Mouse (Mus musculus) spleen, postnatal 10 days (tissue): ENCODE data around the gene Padi4.

Experiments used
- DNase-seq, 2 experiments: peaks; one replicate each; pipeline ENCODE4 v3.0.0; 2021 to 2022; ENCODE audit warnings: low spot score in 2 of 2

Gene Padi4

GRCm38 (mm10) chr4:140774025-140774800, at the start of gene Padi4:
Gene Padi4 (minus strand): TSS chr4:140774236.
- DNase-seq = no peak

GRCm38 (mm10) chr4:140821988-140822387, 48.0 kb upstream of the Padi4 start:
- peak; percentile 53 to 79 for DNase-seq

DNA sequence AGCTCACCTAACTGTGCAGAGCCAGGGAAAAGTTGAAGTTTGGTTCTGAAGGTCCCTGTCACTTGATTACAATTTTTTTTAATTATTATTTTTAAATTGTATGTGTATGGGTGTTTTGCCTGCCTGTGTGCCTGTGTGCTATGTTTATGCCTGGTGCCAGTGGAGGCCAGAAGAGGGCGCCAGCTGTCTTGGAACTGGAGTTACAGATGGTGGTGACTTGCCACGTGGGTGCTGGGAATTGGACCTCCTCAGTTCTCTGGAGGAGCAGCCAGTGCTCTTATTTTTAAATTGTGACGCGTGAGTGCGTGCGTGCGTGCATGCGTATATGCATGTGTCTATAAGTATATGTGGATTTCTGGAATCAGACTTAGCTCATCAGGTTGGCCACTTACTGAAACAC, 43.4 kb upstream of the Padi4 start:
- no peak for DNase-seq

- peak in 1 of 2 experiments; percentile 30 for DNase-seq
These were observed 42.2 kb upstream of the Padi4 start for GRCm38 (mm10) chr4:140815996-140816917.

GRCm38 (mm10) chr4:140815496-140815895, 41.5 kb upstream of the Padi4 start:
- DNase-seq = no peak

DNA sequence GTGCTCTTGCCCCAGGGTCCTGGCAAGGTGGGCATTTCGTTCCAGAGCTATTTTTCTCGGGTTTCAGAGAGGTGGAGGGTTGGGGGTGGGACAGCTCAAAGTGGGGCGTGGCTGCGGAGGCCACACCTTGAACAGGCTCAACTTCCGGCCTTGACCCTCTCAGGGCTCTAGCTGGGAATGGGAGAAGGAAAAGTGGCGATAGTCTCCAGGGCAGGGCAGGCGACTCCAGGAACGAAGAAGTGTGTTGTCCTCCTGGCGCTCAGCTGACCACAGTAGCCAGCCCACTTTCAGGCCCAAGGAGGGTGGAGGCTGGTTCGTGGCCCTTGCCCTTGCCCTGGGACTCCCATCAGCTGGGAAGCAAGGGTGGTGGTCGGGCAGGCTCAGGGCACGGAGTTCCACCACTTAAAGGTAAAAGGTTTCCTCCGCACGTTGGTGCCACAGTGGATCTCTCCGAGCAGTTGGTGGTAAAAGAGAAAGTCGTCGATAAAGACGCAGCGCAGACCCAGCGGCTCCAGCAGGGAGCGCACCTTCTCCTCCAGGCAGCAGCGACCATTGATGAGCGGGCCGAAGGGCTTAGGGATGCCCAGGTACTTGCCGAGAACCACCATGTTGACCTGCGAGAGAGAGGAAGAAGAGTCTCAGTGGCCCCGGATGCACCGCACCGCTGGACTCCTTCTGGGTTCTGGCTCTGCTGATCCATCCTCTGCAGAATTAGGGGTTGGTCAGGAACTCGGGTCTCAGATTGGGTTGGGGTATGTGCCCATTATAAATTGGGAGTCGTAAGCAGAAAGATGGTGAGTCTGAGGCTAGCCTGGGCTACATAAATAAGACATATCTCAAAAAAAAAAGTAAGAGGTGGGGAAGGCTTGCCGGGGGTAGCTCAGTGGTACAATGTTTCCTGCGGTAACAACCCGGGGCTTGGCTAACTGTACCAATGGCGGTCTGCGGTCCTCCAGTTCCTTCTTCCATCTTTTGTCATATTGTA, 40.5 kb upstream of the Padi4 start:
- DNase-seq = peak; percentile 46 to 65

GRCm38 (mm10) chr4:140813358-140814185, 39.5 kb upstream of the Padi4 start:
- no peak for DNase-seq

DNA sequence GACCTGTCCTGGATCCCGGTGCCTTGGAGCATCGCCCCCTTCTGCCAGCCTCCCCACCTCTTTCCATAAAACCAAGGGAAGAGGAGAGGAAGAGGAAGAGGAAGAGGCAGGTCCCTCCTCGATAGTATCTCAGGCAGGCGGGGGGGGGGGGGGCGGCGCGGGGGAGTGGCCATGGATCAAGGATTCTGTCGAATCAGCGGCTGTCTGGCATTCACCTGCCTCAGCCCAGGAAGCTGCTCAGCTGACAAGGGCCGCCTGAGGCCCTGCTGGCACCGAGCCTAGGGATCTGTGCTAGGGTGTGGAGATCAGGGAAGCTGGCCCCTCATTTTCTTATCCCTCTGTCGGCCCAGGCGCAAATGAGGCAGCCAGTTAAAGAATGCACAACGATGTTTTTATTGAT, 38.6 kb upstream of the Padi4 start:
- no peak for DNase-seq

- DNase-seq = no peak
These were observed 38.2 kb upstream of the Padi4 start for GRCm38 (mm10) chr4:140812191-140812590.

- no peak for DNase-seq
These were observed 36.6 kb upstream of the Padi4 start, which contains the start of gene Padi3 for GRCm38 (mm10) chr4:140810458-140811260. Gene Padi3 (minus strand): TSS chr4:140810648.

- DNase-seq = no peak
These were observed 35.1 kb upstream of the Padi4 start for GRCm38 (mm10) chr4:140809118-140809517.

DNA sequence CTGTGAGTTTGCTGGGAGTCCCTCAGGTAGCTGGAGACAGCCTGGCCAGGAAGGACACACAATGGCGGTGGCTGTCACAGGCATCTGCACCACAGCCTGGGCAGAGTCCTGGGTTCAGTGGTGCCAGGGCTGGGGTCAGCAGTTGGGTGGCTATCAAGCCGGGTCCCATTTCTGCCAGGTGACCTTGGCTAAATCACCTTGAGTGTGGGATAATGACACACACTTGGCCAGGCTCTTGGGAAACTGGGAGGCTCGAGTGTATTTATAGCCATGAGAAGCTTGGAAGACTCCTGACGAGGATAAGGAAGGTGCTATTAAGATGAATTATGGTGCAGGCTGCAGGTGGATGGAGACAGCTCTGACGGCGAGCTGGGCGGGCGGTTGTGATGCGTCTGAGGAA, 30.6 kb upstream of the Padi4 start:
- no peak for DNase-seq

- DNase-seq = no peak
These were observed 27.3 kb upstream of the Padi4 start for GRCm38 (mm10) chr4:140801364-140801763.

- no peak for DNase-seq
These were observed 22.8 kb upstream of the Padi4 start for GRCm38 (mm10) chr4:140796786-140797185.

DNA sequence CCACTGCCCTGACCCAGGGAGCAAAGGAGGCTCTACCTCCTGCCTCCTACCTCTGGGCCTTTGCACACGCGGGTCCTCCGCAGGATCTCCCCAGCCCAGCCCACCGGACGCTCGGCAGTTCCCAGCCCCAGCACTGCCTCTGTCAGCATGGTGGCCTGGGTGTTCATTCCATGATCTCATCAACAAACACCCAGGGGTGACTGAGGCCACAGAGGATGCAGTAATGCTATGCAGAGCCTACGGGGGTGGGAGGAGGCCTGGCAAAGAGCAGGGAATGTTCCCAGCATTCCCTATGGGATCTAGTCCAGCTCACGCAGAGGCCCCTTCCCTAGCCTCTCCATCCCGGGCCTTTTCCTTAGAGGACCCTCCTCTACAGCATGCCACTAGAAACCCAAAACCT, 20.6 kb upstream of the Padi4 start:
- no peak for DNase-seq

- DNase-seq = no peak
These were observed 19.8 kb upstream of the Padi4 start for GRCm38 (mm10) chr4:140793795-140794194.

DNA sequence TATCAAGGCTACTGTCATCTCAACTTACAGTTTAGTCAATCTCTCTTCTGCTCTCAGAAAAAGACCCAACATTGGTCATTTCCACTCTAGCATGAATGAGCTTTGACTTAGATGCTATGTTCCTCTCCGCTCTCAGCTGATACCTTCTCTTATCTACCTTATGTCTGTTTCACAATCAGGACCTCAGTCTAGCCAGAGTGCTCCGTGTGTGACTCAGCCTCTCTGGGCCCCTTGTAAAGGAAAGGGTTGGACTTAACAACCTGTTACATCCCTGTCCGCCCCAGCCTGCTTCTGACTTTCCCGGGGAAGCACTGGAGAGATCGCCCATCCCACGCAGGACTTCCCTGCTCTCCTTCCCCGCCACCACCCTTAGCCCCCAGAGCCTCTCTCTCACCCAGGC, 18.5 kb upstream of the Padi4 start:
- DNase-seq = no peak

DNA sequence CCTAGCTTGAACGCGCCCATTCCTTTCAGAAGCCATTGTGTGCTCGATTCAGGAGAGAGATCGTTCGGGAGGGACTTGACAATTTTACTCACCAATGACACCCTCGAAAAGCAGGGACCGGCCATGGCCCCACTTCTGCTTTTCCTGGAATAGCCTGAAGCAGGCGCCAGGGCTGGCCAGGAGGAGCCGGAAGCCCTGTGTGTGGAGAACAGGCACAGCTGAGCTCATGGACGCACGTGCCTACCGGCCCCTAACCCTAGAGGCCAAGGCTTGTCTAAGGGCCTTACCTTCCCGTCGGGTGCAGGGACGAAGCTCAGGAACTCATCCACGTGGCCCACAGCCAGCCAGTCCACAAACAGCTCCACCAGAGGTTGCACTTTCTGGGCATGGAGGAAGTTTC, 17.0 kb upstream of the Padi4 start:
- DNase-seq = no peak

DNA sequence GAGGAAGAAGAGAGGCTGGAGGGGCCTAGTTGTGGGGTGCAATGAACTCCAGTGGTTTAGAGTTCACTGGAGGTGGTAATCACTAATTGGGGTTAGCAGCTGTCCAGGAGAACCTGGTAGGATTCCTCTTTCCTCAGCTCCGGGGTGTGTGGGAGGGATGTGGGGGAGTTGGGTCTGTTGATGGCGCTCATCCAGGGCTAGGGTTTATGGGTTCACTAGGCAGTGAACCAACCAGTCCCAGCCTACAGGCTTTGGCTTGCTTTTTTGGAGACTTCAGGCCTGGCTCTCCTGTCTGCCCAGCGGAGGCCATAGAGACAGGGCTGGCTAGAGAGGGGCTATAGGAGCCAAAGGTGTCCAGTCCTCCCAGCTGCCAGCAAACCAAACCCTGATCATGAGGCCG, 15.9 kb upstream of the Padi4 start:
- no peak for DNase-seq

GRCm38 (mm10) chr4:140788983-140789382, 14.9 kb upstream of the Padi4 start:
- DNase-seq = peak; percentile 75 to 85
